Mouse (Mus musculus) urinary bladder, postnatal 14 days (tissue): ENCODE data around the gene Sema4a.

Source experiments
- DNase-seq: peaks from one replicate; pipeline ENCODE4 v3.0.0; 2021; ENCODE audit warnings: low spot score

Sema4a gene

GRCm38 (mm10) chr3:88427342-88427905 is 33.6 kb downstream of the Sema4a start:
- no peak for DNase-seq

DNA sequence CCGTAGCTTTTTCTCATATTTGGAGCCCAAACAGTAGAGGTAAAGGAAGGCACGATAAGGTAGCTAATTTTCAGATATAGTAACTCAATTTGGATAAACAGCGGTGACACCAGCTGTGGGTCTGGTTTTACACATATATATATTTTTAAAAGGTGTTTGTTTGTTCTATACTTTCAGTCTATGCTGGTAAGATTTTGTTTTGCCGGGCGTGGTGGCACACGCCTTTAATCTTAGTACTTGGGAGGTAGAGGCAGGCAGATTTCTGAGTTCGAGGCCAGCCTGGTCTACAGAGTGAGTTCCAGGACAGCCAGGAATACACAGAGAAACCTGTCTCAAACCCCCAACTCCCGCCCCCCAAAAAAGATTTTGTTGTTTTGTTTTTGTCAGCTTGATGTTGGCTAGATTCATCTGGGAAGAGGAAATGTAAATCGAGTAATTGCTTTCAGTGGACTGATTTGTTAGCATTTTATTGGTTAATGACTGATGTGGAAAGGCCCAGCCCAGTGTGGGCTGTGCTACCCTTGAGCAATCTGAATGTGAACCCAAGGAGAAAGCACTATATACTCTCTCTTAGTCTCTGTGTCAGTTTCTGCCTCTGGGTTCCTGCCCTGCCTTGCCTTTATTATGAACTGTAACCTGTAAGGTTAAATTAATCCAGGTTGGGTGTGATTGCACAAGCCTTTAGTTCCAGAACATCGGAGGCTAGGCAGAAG is 35.1 kb downstream of the Sema4a start:
- no peak for DNase-seq

DNA sequence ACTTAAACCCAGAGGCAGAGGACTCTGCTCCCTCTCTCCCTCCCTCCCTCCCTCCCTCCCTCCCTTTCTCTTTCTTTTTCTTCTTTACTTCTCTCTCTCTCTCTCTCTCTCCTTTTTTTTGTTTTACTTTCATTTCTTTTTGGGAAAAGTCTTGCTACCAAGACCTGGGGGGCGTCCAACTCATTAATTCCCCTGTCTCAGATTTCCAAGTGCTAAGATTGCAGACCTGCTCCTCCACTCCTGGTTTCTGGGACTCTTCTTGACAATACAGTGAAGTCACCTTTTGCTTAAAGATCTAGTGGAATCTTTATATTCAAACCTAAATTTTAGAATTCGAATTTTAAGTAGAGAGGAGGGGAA is 35.7 kb downstream of the Sema4a start:
- DNase-seq = no peak

DNA sequence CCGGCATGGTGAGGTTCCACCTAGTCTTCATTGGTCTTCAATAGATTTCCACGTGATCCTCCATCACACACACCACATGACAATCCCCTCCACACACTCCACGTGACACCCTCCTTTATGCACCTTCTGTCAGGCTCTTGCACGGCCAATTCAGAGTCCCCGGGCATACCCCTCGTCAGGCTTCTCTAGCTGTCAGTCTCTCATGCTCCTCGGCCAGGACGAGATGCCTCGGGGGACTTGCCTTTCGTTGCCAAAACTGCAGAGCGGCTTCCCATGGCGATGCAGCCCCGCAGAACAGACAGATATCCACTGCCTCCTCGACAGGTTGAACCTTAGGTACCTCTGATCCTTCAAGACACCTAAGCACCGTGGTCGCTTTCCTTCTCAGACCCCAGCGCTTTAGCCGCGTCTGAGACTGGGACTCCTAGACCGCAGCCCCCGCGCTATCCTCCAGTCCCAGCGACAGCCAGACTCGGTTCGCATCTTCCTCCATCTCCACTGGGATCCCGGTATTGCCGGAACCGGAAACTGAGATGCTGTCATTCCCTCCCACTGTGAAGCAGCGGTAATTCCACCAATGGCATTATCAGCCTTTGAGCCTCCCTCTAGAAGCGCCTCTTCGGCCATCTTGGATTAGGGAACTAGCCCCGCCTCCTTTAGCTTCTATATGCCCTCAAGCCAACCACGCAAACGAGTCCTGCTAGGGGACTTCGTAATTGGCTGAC is 36.2 kb downstream of the Sema4a start, which contains the start of gene Slc25a44:
Gene Slc25a44, minus strand, starts transcription at position 535 of the 725 bp plus-strand sequence.
- DNase-seq = peak; percentile 95

- no peak for DNase-seq
Observed at GRCm38 (mm10) chr3:88422020-88422720, 38.8 kb downstream of the Sema4a start.

GRCm38 (mm10) chr3:88420771-88421170 is 40.2 kb downstream of the Sema4a start:
- DNase-seq = no peak

DNA sequence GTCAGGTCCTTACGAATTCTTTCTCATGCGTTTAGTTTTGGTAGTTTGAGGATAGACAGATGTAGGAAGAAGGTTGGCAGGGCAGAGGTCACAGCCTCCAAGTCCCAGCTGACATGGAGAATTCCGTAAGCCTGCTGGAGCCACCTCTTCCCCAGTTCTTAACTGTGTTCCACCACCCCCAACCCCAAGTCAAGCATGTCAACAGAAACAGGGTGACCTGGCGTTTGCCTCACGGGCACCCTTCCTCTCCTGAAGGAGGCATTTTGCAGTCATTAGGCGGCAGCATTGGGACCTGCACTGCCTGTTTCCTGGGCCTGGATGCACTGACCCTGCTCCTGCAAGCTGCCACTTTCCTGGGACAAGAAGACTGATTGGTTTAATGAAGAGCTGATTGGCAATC is 43.0 kb downstream of the Sema4a start:
- DNase-seq = no peak

DNA sequence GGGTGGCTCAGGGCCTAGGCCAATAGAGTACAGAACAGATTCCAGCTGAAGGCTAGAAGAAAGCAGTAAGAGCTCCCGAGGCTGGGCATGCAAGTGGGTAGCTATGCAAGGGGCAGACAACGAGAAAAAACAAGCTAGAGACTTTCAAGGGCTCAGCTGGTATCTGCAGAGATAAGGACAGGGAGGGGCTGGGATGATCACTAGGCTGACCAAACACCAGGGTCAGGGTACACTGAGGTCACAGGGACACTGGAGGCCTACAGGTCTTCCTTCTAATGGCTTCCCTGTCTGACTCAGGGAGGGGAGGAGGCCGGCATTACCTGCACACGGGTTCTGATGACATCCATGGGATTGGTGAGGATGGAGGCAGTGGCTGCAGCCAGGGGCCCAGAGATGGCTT is 45.3 kb downstream of the Sema4a start:
- no peak for DNase-seq

- DNase-seq = no peak
Observed at GRCm38 (mm10) chr3:88412636-88413035, 48.3 kb downstream of the Sema4a start.

- no peak for DNase-seq
Observed at GRCm38 (mm10) chr3:88411681-88412080, 49.3 kb downstream of the Sema4a start.

DNA sequence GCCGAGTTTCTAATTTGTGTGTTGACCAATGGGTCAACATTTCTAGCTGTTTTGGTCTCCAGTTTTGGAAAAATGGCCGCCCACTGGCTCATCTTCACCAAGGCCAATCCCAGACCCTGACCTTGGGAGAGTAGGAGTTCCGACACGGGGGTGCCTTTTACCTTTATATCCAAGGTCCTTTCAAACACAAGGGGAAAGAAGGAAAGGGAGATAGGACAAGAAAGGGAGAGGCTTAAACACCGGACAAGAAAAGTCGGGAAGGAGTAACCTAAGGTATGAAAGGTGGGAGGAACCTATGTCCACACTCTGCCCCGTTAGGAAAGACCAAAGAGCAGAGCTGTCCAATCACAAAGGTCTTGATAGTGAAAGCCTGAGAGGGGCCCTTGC is 50.3 kb downstream of the Sema4a start:
- DNase-seq = peak; percentile 24

DNA sequence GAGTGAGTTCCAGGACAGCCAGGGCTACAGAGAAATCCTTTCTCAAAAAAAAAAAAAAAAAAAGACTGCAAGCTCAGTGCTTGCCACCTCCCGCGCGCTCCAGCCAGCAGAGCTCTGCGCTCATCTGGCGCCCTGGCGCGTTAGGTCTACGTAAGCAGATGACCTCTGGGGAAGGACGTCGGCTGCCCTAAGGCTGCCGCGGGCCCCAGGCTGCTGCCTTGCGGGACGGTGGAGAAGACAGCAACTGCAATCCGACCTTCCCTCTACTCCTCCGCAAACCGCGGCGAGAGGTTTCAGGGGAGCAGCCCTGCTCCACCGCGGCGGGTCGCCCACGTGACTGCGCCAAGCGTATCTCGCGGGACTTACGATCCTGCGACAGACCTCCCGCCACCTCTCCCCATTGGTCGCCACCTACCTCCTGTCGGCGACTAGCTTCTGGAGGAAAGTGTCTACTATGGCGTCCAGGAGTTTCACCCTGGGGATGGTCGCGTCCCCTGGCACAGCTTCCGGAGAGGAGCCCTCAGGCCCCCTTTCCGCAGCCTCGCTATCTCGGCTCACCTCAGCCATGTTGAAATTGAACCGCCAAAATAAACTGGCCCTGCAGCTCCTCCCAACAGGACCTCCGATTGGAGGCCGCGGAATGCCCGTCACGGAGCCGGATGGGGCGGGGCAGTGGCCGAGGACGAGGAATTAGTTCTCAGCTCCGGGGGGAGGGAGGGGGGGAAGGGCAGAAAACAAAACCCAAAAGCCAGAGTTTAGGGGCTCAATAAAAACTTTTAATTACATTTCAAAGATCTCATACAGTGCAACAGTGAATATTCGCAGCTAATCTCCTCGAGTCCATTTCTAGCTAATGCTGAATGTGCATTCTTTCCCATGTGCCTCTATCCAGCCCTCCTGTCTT is 51.0 kb downstream of the Sema4a start, which contains the start of gene Pmf1:
Gene Pmf1, minus strand, starts transcription at position 591 of the 904 bp plus-strand sequence.
- DNase-seq = peak; percentile 95

GRCm38 (mm10) chr3:88408953-88409352 is 52.0 kb downstream of the Sema4a start:
- no peak for DNase-seq

DNA sequence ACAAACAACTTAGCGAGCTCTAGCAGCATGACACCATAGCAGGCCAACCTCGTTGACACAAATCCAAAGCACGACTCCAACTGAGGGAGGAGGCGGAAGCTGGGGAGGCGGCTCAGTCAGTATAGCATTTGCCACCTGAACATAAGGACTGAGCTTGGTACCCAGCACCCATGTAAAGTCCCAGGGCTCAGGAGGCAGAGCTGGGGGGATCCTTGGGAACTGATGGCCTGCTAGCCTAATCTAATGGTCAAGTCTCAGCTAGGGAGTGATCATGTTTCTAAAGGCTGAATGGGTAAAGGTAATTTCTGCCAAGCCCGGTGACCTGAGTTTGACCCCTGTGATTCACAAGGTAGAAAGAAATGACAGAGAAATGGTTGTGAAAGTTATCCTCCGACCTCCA is 53.5 kb downstream of the Sema4a start:
- DNase-seq = no peak

- DNase-seq = peak; percentile 55
Observed at GRCm38 (mm10) chr3:88407090-88407489, 53.9 kb downstream of the Sema4a start.

GRCm38 (mm10) chr3:88403522-88404230 is 57.3 kb downstream of the Sema4a start:
- DNase-seq = no peak

DNA sequence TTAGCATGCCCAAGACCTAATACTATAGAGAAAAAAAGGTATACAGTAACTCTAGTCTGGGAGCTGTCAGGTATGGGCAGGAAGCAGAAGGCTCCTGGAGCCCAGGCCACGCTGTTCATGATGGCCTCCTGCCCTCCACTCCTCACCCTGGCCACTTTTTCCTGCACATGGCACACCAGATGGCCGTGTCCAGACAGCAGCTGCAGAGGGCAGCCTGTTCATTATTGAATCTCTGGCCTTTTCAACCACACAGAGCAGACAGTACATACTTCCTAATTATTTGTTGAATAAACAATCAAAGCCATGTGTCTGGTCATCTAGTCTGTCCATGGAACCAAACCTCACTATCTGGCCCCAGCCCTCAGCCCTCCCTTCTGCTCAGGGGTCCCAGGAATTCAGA is 62.3 kb downstream of the Sema4a start:
- no peak for DNase-seq

GRCm38 (mm10) chr3:88395742-88396141 is 65.2 kb downstream of the Sema4a start:
- no peak for DNase-seq

GRCm38 (mm10) chr3:88395288-88395687 is 65.7 kb downstream of the Sema4a start:
- no peak for DNase-seq

DNA sequence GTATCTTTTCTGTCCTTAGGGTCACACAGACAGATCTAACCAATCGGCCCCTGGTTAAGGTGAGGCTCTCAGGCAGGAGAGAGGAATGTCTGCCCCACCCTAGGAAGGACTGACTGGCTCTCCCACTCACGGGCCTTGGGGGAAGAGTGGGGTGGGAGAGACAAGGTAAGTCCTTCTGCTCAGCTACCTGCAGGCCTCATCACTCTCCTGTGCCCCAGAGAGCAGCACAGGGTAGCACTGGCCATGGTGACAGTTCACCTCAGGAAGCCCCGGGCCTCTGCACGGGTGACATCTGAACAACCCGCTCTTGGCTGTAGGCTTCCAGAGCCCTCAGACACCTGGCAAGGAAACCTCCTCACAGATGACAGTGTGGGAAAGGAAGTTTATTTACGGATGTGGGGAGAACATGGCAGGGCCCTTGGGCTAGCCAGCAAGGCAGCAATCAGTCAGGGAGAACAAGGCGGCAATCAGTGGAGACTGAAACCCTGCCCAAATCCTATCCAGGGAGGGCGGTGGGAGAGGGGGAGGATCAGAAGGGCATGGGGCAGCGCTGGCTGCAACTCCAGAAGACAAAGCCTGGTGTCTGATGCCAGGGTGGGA is 67.1 kb downstream of the Sema4a start:
- DNase-seq = no peak
